Mouse (Mus musculus): Measurements from ENCODE around the gene Sh3glb1.

DNA sequence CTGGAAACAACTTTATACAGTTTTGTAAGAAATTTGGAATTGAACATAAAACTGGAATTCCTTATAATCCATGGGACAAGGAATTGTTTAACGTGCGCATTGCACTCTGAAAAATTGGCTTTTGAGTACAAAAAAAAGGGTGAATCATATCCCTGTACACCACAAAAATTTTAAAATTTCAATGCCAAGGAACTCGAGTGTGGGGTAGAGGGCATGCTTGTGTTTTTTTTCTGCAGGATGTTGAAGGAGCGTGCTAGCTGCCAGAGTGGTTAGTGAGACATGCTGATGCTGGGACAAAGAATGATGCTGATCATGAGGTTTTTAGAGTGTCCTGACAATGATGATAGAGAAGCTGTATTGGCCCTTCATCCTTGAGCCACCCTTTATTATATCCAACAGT lies 45.0 kb upstream of the Sh3glb1 start:
- TF ChIP-seq CTCF (IDR thresholded peaks at IDR 0.05; ENCODE audit: borderline replicate concordance, control insufficient read depth, extremely low read depth, insufficient read depth, low read length, poor library complexity) (no peak), POLR2A (IDR thresholded peaks at IDR 0.05; ENCODE audit: control insufficient read depth, extremely low read depth, insufficient read depth, low read length, poor library complexity) (no peak)
